Mouse (Mus musculus) cerebellum, adult 8-10 months (tissue): Measurements from ENCODE around the gene Gzmk.

Experiments used
- DNase-seq: peaks from one replicate; pipeline ENCODE4 v3.0.0; 2022

Gzmk gene

GRCm38 (mm10) chr13:113202184-113202583 lies 23.5 kb downstream of the Gzmk start:
- DNase-seq: no peak

GRCm38 (mm10) chr13:113201631-113202030 lies 24.1 kb downstream of the Gzmk start:
- DNase-seq: no peak

GRCm38 (mm10) chr13:113200726-113201125 lies 25.0 kb downstream of the Gzmk start:
- DNase-seq: no peak

GRCm38 (mm10) chr13:113199331-113199730 lies 26.4 kb downstream of the Gzmk start:
- no peak for DNase-seq

- DNase-seq: no peak
These were observed 27.7 kb downstream of the Gzmk start for GRCm38 (mm10) chr13:113197872-113198502.

GRCm38 (mm10) chr13:113196808-113197674 lies 28.7 kb downstream of the Gzmk start:
- DNase-seq: no peak

GRCm38 (mm10) chr13:113183720-113184119 lies 42.0 kb downstream of the Gzmk start:
- no peak for DNase-seq

- DNase-seq: no peak
These were observed 42.4 kb downstream of the Gzmk start for GRCm38 (mm10) chr13:113183310-113183709.

- no peak for DNase-seq
These were observed 51.5 kb downstream of the Gzmk start for GRCm38 (mm10) chr13:113174162-113174561.

GRCm38 (mm10) chr13:113170256-113170655 lies 55.5 kb downstream of the Gzmk start:
- DNase-seq: no peak

GRCm38 (mm10) chr13:113168018-113168534 lies 57.6 kb downstream of the Gzmk start:
- DNase-seq: no peak

GRCm38 (mm10) chr13:113164252-113165005 lies 61.3 kb downstream of the Gzmk start:
- no peak for DNase-seq

- DNase-seq: no peak
These were observed 74.2 kb downstream of the Gzmk start for GRCm38 (mm10) chr13:113151556-113151955.

- no peak for DNase-seq
These were observed 86.1 kb downstream of the Gzmk start for GRCm38 (mm10) chr13:113139597-113139996.

GRCm38 (mm10) chr13:113129974-113130373 lies 95.7 kb downstream of the Gzmk start:
- no peak for DNase-seq
